Mouse (Mus musculus): ENCODE data around the gene Plekha5. TPM values are rescaled to one million over a fixed set of nuclear protein-coding genes. Genes with fewer than 3 reads are reported as not detected.

Gene Plekha5
- polyA plus RNA-seq, 1 experiment, result 28.7 TPM

DNA sequence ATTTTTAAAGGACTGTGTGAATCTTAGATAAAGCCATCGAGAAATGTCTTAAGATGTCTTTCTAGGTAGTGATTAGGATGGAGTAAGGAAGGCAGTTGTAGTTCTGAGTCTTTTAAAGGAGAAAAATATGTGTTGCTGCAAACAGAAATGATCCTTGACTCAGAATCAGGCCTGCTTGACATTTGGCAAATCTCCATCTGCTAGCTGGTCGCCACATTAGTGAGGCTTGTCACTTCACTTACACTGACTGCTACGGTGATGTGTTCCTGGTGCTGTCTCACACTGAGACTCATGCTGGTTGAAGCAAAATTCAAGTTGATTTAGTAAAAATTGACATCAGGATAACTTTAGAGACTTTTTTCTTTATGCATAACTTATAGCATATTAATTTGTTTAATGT lies 32.0 kb downstream of the Plekha5 start:
- DNase-seq (ENCODE audit: low read depth), result no peak

DNA sequence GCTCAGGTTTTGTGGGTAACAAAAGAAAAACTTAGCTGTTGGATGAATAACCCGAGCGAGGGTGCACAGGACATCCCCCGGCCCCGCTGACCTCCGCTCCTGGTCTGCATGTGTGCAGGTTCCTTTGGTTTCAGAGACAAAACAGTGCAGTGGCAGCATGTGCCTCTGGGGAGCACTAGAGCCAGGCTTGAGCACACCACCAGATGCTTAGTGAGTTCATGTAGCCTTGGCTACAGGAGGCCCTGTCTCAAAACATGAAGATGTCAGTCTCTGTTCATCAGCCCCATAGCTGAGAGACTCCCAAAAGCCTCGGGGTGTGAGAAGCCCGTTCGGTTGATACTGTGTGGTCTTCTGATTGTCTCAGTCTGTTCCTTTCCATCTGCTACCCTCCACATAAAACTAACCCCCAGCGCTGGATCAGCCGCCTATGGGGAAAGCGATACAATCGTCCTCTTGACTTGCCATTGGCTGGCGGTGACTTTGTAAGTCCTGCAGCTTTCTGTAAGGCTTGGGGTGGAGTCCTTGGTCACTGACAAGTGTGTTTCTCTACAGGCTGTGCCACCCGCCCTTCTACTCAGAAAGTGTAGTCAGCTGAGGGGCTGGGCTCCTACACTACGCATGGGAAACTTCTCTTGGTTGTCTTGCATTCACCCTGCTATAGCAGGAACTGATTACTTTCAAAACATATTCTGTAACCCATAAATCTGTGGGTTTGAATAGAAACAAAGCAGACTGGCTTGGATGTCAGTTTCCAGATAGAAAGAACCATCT lies 32.7 kb downstream of the Plekha5 start:
- DNase-seq (ENCODE audit: low read depth), result no peak

DNA sequence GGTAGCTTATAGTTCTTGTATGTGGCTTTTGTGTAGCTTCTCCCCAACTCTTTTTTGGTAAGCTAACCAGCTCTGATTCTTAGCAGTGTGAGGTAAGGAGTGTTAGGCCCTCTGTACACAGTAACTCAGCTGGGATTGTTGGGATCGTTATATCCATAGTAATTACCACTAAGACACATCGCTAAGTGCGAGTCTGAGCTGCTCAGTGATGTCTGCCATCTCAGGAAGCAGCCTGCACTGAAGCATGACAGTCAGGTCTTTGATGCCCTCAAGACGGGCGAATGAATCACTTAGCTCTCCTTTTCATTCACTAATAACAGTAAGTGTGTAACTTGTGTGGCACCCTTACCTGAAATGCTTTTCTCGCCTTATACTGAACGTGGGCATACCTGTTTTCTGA lies 36.5 kb downstream of the Plekha5 start:
- no peak for DNase-seq (ENCODE audit: low read depth)

DNA sequence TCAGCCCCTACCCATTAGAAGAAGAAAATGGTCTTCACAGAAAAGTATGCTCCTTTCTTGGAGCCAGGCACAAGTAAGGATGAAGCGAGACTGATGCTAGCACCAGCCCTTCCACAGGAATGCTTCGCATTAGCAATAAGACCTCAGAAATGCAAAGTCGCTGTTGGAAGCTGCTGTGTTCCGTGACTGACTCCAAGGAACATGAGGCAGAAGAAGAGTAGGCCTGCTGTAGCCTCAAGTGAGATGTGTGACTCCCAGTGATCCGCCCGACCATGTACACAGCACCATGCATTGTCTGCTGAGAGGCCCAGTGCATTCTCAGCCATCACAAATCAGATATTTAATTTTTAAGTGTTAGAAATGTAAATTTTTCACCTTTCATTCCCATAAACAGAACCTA lies 41.0 kb downstream of the Plekha5 start:
- no peak for DNase-seq (ENCODE audit: low read depth)

DNA sequence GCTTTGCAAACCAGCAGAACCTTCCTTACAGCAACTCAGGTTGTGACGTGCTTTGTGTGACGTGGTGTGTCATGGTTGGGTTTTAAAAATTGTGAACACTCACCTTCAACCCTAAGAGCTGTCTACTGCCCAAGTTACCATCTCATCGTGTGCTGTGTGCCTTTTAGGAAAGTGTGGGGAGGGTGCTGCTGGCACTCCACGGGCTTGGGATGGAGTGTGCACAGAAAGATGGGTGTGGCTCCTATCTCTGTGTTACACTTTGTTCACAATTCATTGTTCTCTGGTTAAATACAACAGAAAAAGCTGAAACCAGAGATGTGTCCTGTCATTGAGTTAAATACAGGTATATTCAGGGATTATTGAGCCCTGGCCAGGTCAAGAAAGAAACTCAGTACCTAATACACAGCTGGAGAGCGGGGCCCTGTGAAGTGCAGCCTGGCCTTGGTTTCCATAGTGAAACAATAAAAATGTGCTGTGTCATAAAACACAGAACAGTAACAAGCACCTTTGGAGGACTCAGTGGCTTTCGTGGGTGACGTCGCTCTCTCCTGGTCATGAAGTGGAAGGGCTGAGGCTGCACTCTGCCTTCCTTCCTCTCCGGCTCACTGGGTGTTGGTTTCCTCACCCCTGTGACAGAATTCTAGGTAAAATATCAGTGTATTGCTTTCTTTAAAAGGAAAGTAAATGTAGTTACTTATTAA lies 42.2 kb downstream of the Plekha5 start:
- no peak for DNase-seq (ENCODE audit: low read depth)

DNA sequence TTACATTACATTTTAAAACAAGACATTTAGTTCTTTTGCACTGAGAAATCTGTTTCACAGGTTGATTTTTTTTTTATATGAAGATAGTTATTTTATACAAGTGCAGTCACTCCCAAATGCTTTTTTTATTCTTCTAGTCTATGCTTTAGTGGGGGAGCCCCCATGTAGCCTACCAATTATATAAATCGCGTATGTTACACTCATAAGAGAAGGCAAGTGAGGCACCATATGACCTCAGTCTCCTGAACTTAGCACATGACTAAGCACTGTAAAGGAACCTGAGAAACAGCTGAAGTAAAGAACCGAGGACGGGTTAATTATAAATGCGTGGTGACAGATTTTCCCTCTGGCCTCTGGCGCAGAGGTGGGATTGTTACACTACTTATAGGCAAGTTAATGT lies 43.0 kb downstream of the Plekha5 start:
- DNase-seq (ENCODE audit: low read depth), result no peak

DNA sequence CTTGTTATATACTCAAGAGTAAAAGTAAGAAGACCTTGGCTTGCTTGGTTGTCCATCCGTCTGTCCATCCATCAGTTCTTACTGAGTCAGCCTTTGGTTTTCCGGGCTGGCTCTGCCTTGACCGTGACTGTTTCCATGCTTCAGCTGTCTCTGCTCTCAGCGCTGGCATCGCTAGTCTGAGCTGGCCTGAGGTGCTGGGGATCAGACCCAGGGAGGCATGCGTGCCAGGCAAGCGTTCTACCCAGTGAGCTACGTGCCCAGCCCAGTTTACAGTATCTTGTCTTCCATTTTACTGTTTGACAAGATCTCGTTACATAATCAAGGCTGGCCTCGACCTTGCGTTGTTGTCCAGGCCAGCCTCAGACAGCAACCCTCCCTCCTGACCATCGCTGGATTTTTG lies 44.0 kb downstream of the Plekha5 start:
- DNase-seq (ENCODE audit: low read depth), result no peak

DNA sequence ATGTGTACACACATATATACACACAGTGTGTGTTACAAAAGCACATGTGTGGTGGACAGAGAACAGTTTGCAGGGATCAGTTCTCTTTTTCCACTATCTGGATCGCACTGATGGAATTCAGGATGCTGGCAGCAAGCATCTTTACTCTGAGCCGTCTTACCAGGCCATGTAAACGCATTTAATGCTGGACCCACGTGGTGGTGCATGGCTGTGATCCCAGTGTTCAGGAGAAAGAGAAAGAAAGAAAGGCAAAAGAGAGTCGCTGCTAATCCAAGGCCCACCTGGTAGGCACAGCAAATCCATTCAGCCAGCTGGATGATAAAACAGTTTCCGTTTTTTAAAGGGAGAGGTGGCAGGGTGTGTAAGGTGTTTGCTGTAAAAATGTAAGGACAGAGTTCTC lies 45.9 kb downstream of the Plekha5 start:
- no peak for DNase-seq (ENCODE audit: low read depth)

DNA sequence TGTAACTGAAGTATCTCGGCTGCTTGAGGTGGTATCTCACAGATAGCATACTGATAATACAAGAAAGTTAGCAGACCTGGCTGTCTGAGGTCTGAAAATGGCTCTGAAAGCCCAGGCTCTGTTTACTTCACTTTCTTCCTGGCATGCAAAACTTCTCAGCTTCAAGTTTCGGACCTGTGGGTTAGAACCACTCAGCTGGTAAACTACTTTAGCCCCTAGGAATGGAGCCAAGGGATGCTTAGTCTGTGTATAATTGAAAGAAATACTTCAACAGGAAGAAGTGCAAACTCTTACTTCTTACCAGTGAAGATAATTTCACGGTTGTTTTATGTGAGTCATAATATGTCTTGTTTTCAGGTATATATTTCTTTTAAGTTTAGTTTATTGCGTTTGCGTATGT lies 47.9 kb downstream of the Plekha5 start:
- DNase-seq (ENCODE audit: low read depth), result no peak

DNA sequence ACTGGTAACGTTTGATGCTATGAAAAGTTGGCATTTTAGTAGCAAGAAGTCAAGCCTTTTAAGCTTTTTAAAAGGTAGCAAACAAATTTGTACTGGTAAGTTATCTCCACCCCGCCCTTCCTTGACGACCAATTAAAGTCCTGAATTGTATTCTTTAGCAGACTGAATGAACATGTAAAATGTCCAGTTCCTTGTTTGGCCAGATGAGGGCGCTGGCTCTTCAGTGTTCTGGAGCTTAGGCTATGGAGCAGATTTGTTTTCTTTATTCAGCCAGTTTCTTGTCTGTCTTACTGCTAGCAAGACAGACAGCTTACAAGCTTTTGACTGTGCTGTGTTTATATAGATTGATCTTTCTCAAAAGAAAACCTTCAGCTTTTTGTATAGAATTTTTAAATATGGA lies 48.5 kb downstream of the Plekha5 start:
- DNase-seq (ENCODE audit: low read depth), result no peak

DNA sequence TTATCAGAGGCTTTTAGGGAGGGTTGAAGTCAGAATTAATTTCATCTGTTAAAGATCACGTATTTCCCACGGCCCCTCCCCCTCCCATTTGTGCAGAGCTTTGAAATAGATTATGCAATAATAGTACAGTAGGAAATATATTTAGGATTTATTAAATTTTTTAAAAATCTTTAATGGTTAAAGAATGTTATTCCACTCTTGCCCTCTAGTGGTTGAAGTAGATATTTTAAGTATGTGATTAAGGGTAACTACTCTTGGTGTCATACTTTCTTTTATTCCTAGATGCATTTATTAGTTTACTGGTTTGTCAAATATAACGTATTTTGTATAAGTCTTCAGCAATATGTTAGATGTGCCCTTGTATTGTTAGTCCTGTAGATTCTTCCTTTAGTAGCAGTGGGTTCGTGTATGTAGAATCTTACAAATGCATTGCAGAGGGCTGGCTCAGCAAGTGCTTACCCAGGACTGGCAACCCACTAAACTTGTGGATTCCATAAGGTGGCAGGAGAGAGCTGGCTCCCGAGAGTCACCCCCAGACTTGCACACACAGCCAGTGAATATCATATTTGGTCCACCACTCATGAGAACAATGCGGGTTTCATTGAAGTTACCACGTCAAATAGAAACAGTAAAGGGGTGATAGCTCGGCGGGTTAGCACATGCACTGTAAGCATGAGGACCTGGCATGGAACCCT lies 51.7 kb downstream of the Plekha5 start:
- DNase-seq (ENCODE audit: low read depth), result no peak

DNA sequence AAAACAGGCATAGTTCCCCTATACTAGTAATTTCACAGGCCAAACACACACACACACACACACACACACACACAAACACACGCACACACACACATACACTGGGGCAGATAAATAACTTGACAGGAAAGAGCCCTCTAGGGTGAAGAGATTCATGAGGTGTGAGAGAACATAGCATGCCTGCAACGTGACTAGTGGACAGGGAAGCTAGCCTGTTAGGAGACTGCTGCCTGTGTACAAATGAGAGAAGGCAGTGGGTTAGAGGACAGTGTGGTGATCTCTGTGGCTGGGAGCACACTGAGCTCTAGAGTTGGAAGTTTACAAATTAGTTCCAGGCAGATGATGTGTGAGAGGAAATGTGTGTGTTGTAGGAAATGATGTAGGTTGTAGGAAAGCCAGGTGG lies 53.1 kb downstream of the Plekha5 start:
- no peak for DNase-seq (ENCODE audit: low read depth)

DNA sequence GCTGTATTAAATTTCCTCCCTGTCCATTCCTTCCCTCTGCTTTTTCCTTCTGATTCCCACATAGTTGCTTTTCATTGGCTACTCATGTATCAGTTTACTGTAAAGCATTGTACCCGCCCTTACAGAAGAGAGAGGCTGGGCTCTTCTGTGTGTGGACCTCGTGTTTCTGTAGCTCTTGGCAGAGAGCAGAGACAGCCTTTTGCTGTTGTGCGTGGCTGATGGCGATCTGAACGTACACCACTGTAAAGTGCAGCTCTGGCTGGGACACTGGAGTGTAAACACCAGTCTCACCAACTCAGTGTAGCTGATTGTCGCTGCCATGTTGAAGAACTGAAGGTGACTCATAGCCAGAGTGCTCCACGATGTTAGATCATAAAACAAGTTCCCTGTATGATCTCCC lies 54.2 kb downstream of the Plekha5 start:
- no peak for DNase-seq (ENCODE audit: low read depth)

DNA sequence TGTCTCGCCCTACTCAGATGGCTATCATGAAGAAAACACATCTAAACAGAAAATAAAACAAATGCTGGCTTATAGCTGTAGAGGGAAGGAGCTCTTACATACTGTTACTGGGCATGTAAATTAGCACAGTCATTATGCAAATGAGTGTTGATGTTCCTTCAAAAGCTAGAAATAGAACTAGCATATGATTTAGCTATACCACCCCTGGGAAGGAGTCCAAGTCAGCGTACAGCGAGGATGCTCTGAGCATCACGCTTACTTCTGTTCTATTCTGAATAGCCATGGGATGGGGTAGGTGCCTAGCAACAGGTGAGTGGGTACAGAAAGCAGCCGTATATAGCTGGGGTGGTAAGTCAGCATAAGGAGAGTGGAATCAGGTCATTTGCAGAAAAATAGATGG lies 55.1 kb downstream of the Plekha5 start:
- DNase-seq (ENCODE audit: low read depth), result no peak

DNA sequence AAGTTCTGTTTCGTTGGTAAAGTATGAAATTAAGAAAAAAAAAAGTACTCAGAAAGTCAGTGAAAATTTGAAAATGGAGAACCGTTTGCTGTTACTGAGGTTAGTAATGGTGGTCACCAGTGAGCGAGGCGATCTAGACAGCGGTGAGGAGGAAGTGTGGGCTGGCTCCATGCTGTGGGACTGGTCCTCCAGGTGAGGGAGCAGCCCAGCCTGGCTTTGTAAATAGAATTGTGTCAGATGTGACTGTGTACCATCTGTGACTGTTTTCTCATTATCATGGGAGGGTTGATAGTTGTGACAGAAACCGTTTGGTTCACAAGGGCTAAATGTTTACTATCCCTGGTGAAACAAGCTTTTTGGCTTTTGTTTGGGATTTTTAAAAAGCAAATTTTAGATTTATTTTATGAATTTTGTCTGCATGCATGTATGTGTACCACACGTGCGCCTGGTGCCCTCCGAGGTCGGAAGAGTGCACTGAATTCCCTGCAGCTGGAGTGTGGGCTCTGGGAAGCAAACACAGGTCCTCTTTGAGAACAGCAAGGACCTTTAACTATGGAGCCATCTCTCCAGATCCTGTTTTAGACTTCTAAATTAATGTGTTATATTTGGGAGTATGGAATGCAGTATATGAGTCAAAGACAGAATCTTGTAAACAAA lies 56.7 kb downstream of the Plekha5 start:
- DNase-seq (ENCODE audit: low read depth), result no peak

DNA sequence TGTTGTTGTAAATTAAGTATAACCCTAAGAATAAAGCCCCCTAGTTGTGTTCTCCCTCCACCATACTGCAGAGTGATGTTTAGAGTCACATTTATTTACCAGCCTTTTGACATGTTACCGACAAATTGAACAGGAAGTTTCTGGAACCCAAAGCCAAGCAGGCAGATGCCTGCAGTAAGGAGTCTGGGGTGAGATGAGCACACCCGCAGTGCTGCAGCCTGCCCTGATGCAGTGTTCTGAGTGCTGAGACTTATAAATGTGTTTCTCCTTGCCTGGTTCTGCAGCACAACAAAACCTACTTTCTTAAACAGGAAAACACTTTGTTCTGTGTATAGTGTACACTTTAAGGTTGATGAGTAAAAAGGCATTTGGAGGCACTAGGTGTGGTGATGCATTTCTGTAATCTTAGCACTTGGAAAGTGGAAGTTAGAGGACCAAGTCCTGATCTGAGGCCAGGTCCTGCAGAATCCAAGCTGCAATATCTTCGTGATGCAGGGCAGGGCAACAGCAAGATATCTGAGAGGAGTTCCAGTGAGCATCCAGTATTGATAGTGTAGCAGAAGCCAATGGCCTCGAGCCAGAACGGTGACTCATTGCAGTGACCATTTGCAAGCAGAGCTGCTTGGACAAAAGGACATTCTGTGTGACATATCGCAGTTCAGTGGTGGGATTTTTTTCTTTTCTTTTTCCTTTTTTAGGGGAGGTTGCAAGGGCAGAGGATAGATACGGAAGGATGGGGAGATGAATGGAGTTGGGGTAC lies 58.0 kb downstream of the Plekha5 start:
- no peak for DNase-seq (ENCODE audit: low read depth)

DNA sequence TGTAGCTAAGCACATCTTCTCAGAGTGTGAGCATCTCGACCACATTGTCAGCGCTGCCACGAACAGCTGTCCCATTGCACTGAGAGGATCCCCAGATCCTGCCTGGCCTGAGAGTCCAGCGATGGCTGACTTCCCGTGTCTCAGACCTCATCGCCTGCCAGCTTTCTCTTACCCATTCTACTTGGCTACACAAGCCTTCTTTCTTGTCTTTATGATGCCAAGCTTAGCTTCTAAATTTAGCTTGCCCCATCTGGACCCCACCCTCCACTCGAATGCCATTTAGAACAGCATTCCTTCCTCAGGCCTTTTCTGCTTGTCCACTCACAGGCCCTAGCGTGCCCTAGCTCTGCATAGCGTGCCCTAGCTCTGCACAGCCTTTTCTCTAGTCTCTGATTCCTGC lies 60.3 kb downstream of the Plekha5 start:
- no peak for DNase-seq (ENCODE audit: low read depth)

DNA sequence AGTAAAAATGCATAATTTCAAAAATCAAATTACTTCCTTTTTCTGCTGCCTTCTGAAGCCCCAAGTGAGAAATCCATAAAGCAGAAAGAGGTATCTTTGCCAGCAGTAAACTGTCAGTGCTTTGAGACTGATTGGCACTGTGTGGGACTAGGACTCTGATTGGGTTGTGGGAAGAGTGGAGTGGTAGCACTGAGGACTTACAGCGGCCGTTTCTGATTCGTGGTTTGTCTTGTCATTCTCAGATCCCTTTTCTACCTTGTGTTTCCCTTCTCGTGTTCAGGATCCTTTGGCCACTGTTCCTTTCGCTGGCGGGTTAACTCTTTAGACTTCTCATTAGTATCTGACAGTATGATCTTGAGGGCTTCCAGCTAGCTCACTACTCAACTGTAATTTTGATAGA lies 61.8 kb downstream of the Plekha5 start:
- no peak for DNase-seq (ENCODE audit: low read depth)

DNA sequence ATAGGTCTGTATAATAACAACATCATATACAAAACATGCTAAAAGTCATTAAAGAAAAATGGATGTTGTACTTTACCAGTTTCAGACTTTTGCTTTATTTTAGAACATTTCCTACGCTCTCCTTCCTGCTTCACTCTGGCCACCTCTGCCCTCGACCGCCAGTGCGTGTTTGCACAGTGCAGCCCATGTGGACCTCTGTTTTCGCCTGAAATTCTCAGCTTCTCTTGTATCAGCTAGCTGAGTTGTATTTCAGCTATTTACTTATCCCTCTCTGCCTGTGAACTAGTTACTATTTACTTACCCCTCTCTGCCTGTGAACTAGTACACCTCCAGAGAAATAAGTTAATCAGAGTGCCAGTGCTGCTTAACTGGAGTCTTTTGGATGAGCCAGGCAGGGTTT lies 62.8 kb downstream of the Plekha5 start:
- no peak for DNase-seq (ENCODE audit: low read depth)

DNA sequence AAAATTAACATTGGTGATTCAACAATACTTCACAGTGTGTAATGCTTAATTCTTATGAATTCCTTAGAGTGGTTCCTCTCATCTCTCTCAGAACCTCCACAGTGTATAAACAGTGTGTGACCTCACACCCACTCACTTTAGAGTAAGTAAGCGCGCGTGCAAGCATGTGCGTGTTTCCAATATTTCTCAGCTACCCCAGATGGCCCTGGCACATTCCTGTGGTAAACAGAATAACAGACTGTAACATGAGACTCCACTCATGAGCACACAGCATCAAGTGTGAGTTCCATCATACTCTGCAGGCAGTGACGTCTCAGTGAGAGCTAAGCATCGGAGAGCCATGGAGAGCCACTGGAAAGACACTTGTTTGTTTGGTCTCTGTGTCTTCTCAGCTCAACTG lies 63.6 kb downstream of the Plekha5 start:
- DNase-seq (ENCODE audit: low read depth), result no peak

DNA sequence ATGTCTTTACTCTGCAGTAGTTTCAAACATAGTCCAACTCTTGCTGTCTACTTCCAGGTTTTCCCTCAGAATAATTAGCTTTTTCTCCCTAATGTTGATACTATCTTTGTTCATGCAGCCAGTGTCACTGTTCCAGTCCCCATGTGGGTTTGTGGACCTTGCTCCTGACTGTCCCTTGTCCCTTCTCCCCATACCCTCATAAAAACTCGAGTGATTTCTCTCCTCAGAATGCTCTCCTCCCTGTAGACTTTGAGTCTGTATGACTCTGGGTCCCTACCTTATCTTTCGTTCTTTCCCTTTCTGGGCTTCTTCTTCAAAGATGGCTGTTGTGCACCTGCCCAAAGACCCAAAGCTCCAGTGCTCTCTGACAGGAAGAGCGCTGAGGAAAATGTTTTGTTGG lies 64.8 kb downstream of the Plekha5 start:
- no peak for DNase-seq (ENCODE audit: low read depth)

DNA sequence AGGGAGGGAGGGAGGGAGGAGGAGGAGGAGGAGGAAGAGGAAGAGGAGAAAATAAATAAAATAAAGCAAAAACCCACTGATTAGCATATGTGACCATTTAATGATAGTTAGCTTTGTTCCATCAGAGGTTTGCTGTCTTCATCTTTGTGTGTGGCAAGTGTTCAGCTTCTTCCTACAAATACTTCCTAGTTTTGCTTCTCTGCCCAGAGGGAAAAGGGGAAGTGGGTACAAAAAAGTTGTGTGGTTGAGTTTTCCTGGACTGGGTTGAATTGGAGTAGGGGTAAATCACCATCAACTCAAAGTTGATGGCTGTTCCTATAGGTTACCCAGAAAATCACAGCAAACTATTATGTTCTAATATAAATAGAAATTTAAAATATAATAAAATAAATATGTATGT lies 65.7 kb downstream of the Plekha5 start:
- no peak for DNase-seq (ENCODE audit: low read depth)
